Mouse (Mus musculus) hindbrain, embryonic 15.5 days (tissue): ENCODE results near the gene Heatr1. TPM values are rescaled to one million over a fixed set of nuclear protein-coding genes. Genes with fewer than 3 reads are reported as not detected.

Experiments used
- ATAC-seq: fragments of 200-750 bp; cut with Nextera tagmentation; 2 replicates; pipeline ENCODE4 v1.8.0; 2017; ENCODE audit warnings: low read depth, moderate number of reproducible peaks, moderate TSS enrichment; ENCODE audit not compliant: low FRiP score
- H3K27ac ChIP-seq: fragments of 300-500 bp; sonication (generic); replicated peaks from 2 replicates; pipeline ENCODE4 v1.5.1; 2015; ENCODE audit warnings: mild to moderate bottlenecking, inconsistent platforms
- H3K27me3 ChIP-seq: fragments of 300-500 bp; sonication (generic); 2 replicates; pipeline ENCODE4 v1.6.1; 2015; ENCODE audit warnings: control low read depth, inconsistent platforms
- H3K36me3 ChIP-seq: fragments of 300-500 bp; sonication (generic); 2 replicates; pipeline ENCODE4 v1.6.1; 2015; ENCODE audit warnings: control low read depth, inconsistent platforms
- H3K4me1 ChIP-seq: fragments of 300-500 bp; sonication (generic); replicated peaks from 2 replicates; pipeline ENCODE4 v1.6.1; 2015; ENCODE audit warnings: control low read depth, inconsistent platforms
- H3K4me2 ChIP-seq: fragments of 300-500 bp; sonication (generic); 2 replicates; pipeline ENCODE4 v1.6.1; 2015; ENCODE audit warnings: moderate library complexity, mild to moderate bottlenecking, inconsistent platforms
- H3K4me3 ChIP-seq: fragments of 300-500 bp; sonication (generic); 2 replicates; pipeline ENCODE4 v1.5.1; 2015; ENCODE audit warnings: mild to moderate bottlenecking, inconsistent platforms
- H3K9ac ChIP-seq: fragments of 300-500 bp; sonication (generic); 2 replicates; pipeline ENCODE4 v1.6.1; 2015; ENCODE audit warnings: inconsistent platforms
- H3K9me3 ChIP-seq: fragments of 300-500 bp; sonication (generic); 2 replicates; pipeline ENCODE4 v1.6.1; 2016; ENCODE audit warnings: control low read depth, inconsistent platforms
- WGBS: fragments of 180-500 bp; shearing (Covaris S2); methylation state at CpG from one replicate; pipeline ENCODE4 v1.1.7; 2015; 5-methylcytosine and 5-hydroxymethylcytosine counted together
- polyA plus RNA-seq: library from polyadenylated mRNA; unstranded; fragments of >200 nt; fragmentation: Nextera tagmentation; extraction: Ambion mirVana; gene quantifications from 2 replicates; pipeline ENCODE4 v1.2.1, GENCODE M21; 2015

Gene Heatr1
- polyA plus RNA-seq, 1 experiment from 2014 or later = 13.8 TPM

- H3K4me3 ChIP-seq = peak overlapping the region; percentile 91
- H3K27ac ChIP-seq = no peak overlapping the region
- peak overlapping the region; percentile 97 for H3K4me2 ChIP-seq
- no peak for ATAC-seq
- peaks cover 9% of the 10 kb centered on the region for H3K4me1 ChIP-seq
- H3K27me3 ChIP-seq = peaks cover 6% of the 10 kb centered on the region; the same call in 1 of the 2 replicates
- H3K9me3 ChIP-seq = no peaks in the 10 kb centered on the region
- H3K36me3 ChIP-seq = peaks cover 20% of the 10 kb centered on the region
- under 1% methylated on average over 23 of the region's 23 CpGs for WGBS
- peak overlapping the region; percentile 52 for H3K9ac ChIP-seq
These were observed 744 bp downstream of the Heatr1 start for GRCm38 (mm10) chr13:12395571-12395970.

- Histone ChIP-seq H3K4me2 (no peak overlapping the region), H3K9ac (no peak overlapping the region), H3K36me3 (peaks cover 70% of the 10 kb centered on the region), H3K27ac (no peak overlapping the region), H3K27me3 (no peaks in the 10 kb centered on the region), H3K4me1 (no peaks in the 10 kb centered on the region), H3K4me3 (no peak overlapping the region), H3K9me3 (no peaks in the 10 kb centered on the region)
- whole genome bisulfite sequencing = 89% methylated on average over 9 of the region's 9 CpGs
- ATAC-seq = no peak
These were observed 13.7 kb downstream of the Heatr1 start for GRCm38 (mm10) chr13:12408343-12409066.

GRCm38 (mm10) chr13:12412016-12412415, 17.2 kb downstream of the Heatr1 start:
- Histone ChIP-seq H3K27ac (no peak overlapping the region), H3K9me3 (no peaks in the 10 kb centered on the region), H3K4me3 (no peak overlapping the region), H3K27me3 (no peaks in the 10 kb centered on the region), H3K36me3 (peaks cover 78% of the 10 kb centered on the region), H3K4me2 (no peak overlapping the region), H3K9ac (no peak overlapping the region), H3K4me1 (no peaks in the 10 kb centered on the region)
- ATAC-seq = no peak
- WGBS = 93% methylated on average over 8 of the region's 8 CpGs

GRCm38 (mm10) chr13:12420596-12420995, 25.8 kb downstream of the Heatr1 start:
- 97% methylated on average over 9 of the region's 9 CpGs for WGBS
- no peak for ATAC-seq
- H3K27me3 ChIP-seq = no peaks in the 10 kb centered on the region

GRCm38 (mm10) chr13:12428556-12428955, 33.7 kb downstream of the Heatr1 start:
- Histone ChIP-seq H3K9ac (no peak overlapping the region), H3K4me3 (no peak overlapping the region), H3K36me3 (peaks cover 87% of the 10 kb centered on the region), H3K9me3 (no peaks in the 10 kb centered on the region), H3K27ac (no peak overlapping the region), H3K27me3 (no peaks in the 10 kb centered on the region), H3K4me1 (no peaks in the 10 kb centered on the region), H3K4me2 (no peak overlapping the region)
- ATAC-seq = no peak
- 97% methylated on average over 13 of the region's 13 CpGs for WGBS

More at GRCm38 (mm10) chr13:12420596-12420995, 25.8 kb downstream of the Heatr1 start:
- no peak overlapping the region for H3K9ac ChIP-seq
- peaks cover 89% of the 10 kb centered on the region for H3K36me3 ChIP-seq
- H3K9me3 ChIP-seq = no peaks in the 10 kb centered on the region
- H3K27ac ChIP-seq = no peak overlapping the region
- H3K4me1 ChIP-seq = no peaks in the 10 kb centered on the region
- no peak overlapping the region for H3K4me2 ChIP-seq
- H3K4me3 ChIP-seq = no peak overlapping the region

GRCm38 (mm10) chr13:12433843-12434242, 39.0 kb downstream of the Heatr1 start:
- H3K4me3 ChIP-seq = no peak overlapping the region
- H3K27ac ChIP-seq = no peak overlapping the region
- no peak overlapping the region for H3K4me2 ChIP-seq
- H3K36me3 ChIP-seq = peaks cover 83% of the 10 kb centered on the region
- 94% methylated on average over 5 of the region's 5 CpGs for WGBS
- H3K9me3 ChIP-seq = no peaks in the 10 kb centered on the region
- no peak for ATAC-seq
- no peaks in the 10 kb centered on the region for H3K4me1 ChIP-seq
- H3K9ac ChIP-seq = no peak overlapping the region
- H3K27me3 ChIP-seq = no peaks in the 10 kb centered on the region

- Histone ChIP-seq H3K4me1 (no peaks in the 10 kb centered on the region; the same call in 1 of the 2 replicates), H3K27me3 (no peaks in the 10 kb centered on the region)
These were observed 44.8 kb downstream of the Heatr1 start for GRCm38 (mm10) chr13:12439586-12439985.

GRCm38 (mm10) chr13:12440813-12441212, 46.0 kb downstream of the Heatr1 start:
- no peaks in the 10 kb centered on the region; the same call in 1 of the 2 replicates for H3K4me1 ChIP-seq
- no peak for ATAC-seq
- 91% methylated on average over 6 of the region's 6 CpGs for WGBS
- H3K9me3 ChIP-seq = no peaks in the 10 kb centered on the region
- no peak overlapping the region for H3K4me3 ChIP-seq
- H3K9ac ChIP-seq = no peak overlapping the region
- H3K4me2 ChIP-seq = no peak overlapping the region
- no peak overlapping the region for H3K27ac ChIP-seq
- H3K27me3 ChIP-seq = no peaks in the 10 kb centered on the region
- H3K36me3 ChIP-seq = peaks cover 59% of the 10 kb centered on the region

More at GRCm38 (mm10) chr13:12439586-12439985, 44.8 kb downstream of the Heatr1 start:
- ATAC-seq = no peak
- Histone ChIP-seq H3K4me2 (no peak overlapping the region), H3K9me3 (no peaks in the 10 kb centered on the region), H3K36me3 (peaks cover 67% of the 10 kb centered on the region), H3K27ac (no peak overlapping the region), H3K4me3 (no peak overlapping the region), H3K9ac (no peak overlapping the region)
- 86% methylated on average over 3 of the region's 3 CpGs for WGBS

- Histone ChIP-seq H3K9me3 (no peaks in the 10 kb centered on the region), H3K4me2 (no peak overlapping the region), H3K27me3 (no peaks in the 10 kb centered on the region), H3K4me3 (no peak overlapping the region), H3K4me1 (no peaks in the 10 kb centered on the region; the same call in 1 of the 2 replicates), H3K36me3 (peaks cover 63% of the 10 kb centered on the region), H3K9ac (no peak overlapping the region), H3K27ac (no peak overlapping the region)
- ATAC-seq = peak; percentile 78; the same call in 1 of the 2 replicates
- WGBS = 65% methylated on average over 2 of the region's 2 CpGs
These were observed 47.3 kb downstream of the Heatr1 start for GRCm38 (mm10) chr13:12442008-12442587.

GRCm38 (mm10) chr13:12453150-12453549, 58.3 kb downstream of the Heatr1 start:
- Histone ChIP-seq H3K9me3 (no peaks in the 10 kb centered on the region), H3K9ac (no peak overlapping the region), H3K4me2 (no peak overlapping the region), H3K36me3 (peaks cover 11% of the 10 kb centered on the region), H3K4me3 (no peak overlapping the region), H3K27me3 (no peaks in the 10 kb centered on the region), H3K4me1 (no peaks in the 10 kb centered on the region), H3K27ac (no peak overlapping the region)
- 83% methylated on average over 14 of the region's 14 CpGs for WGBS
- no peak for ATAC-seq

GRCm38 (mm10) chr13:12454686-12455390, 60.0 kb downstream of the Heatr1 start:
- 80% methylated on average over 7 of the region's 7 CpGs for WGBS
- no peak overlapping the region for H3K4me2 ChIP-seq
- ATAC-seq = no peak

GRCm38 (mm10) chr13:12456711-12457110, 61.9 kb downstream of the Heatr1 start:
- H3K4me3 ChIP-seq = no peak overlapping the region
- WGBS = 81% methylated on average over 7 of the region's 7 CpGs
- H3K36me3 ChIP-seq = peaks cover 11% of the 10 kb centered on the region
- no peak overlapping the region for H3K4me2 ChIP-seq
- no peak overlapping the region for H3K9ac ChIP-seq
- no peaks in the 10 kb centered on the region for H3K27me3 ChIP-seq
- H3K27ac ChIP-seq = no peak overlapping the region
- H3K9me3 ChIP-seq = no peaks in the 10 kb centered on the region
- no peak for ATAC-seq
- H3K4me1 ChIP-seq = peaks cover 11% of the 10 kb centered on the region

More at GRCm38 (mm10) chr13:12454686-12455390, 60.0 kb downstream of the Heatr1 start:
- Histone ChIP-seq H3K9me3 (no peaks in the 10 kb centered on the region), H3K9ac (no peak overlapping the region), H3K27me3 (no peaks in the 10 kb centered on the region), H3K4me1 (peaks cover 3% of the 10 kb centered on the region), H3K4me3 (no peak overlapping the region), H3K36me3 (peaks cover 11% of the 10 kb centered on the region), H3K27ac (no peak overlapping the region)
